Mouse (Mus musculus) leukemia stem cell, adult 10-12 weeks (primary cell): ENCODE data around the gene Cfap97d2. TPM values are rescaled to one million over a fixed set of nuclear protein-coding genes. Genes with fewer than 3 reads are reported as not detected.

ENCODE experiments used
- polyA plus RNA-seq: library from polyadenylated mRNA; stranded (reverse); fragments of >175 nt; gene quantifications from 2 replicates; pipeline ENCODE4 v1.2.3, GENCODE M21; 2012; ENCODE audit warnings: low replicate concordance

The Cfap97d2 gene
- polyA plus RNA-seq: not detected in 2 replicates

DNA sequence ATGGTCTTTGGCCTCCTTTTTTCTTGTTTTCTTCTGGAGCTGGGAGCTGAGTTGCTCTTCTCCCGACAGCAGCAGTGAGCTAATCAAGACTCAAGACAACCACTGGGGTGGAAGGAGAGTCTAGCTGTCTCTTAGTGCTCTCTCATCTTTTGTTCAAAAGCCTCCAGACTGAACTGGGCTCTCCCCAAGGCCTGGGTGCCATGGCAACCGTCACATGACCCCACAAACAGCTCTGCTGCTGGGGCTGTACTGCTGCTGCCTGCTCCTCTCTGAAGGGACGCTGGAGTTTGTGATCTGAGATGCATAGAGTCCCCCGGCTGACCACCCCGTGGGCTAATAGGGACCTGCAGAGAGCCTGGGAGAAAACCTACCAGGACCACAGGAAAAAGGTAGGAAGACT is at the start of gene Cfap97d2:
Gene Cfap97d2, plus strand, starts transcription at position 222 of the 400 bp plus-strand sequence.

DNA sequence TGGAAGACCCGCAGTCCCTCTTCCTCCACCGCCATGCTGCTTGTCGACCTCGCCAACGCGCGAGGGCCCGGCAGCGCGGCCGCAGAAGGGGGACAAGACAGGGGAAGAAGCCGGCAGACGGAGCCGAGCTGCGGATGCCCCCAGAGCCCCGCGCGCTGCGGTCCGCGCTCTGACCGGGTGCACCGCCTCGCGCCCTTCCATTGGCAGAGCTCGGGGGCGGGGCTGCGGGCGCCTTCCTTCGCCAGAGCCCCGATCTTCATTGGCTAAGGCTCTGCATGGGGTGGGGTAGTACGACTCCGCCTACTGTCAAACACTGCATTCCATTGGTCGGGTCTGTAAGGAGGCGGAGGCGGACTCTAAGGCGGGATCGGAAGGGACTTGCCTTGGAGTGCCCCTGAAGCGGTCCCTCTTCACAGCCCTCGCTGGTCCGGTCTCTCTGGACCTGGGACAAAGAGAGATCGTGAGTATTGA is 28.2 kb upstream of the Cfap97d2 start, which contains the start of gene Rasa3:
Gene Rasa3, minus strand, starts transcription at position 191 of the 471 bp plus-strand sequence.

DNA sequence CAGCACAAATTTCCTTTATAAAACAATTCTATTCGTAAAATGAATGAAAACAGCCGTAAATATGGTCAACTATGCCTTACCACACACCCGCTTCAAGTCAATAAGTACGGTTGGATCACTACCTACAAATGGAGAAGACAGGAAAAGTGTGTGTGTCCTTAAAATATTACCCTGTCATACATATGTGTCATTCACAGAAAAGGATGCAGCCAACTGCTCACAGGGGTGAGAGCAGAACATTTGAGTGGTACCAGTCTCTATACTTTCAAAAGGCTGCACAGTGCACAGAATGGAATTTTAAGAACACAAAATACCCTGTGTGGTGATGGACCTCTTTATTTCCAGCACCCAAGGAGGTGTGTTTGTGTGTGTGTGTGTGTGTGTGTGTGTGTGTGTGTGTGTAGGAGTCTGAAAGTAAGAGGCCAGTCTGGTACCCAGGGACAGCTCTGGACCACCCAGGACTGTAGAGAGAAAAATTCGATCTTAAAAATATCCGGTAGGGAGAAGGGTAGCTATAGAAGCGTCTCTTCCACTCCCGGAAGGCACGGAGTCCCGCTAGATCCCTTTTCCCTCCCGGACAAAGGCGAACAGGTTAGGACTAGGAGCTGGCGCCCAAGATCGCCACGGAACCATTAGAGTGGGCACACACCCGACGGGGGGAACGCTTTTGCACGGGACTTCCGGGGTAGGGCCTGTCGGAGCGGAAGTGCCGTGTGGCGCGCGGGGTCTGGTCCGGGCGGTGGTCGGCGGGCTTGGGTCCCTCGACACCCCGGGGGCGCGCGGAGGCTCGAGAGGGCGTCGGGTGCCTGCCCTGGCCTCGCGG is 51.5 kb downstream of the Cfap97d2 start, which contains the start of gene Cdc16:
Gene Cdc16, plus strand, starts transcription at position 695 of the 823 bp plus-strand sequence.

DNA sequence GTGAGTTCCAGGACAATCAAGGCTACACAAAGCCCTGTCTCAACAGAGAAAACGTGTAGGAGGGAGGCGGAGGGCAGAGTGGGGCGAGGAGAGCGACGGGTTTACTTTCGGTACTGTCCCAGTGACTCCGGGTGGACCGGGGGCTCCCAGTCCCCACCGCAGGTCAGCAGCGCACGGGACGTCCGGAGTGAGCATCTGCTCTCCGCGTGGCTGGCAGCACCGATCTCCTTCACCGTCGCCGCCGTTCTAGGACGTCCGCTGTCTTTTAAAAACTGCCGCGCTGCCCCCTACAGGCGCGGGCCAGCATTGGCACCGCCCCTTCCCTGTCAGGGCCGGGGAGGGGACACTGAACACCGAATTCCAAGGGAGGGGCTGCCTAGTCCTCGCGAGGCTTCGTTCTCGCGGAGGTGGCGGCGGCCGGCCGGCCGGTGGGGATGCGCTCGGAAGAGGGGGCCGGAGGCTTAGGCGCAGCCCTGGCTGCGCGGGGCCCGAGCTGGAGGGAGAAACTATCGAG is 79.6 kb downstream of the Cfap97d2 start, which contains the start of gene Upf3a:
Gene Upf3a, plus strand, starts transcription at position 366 of the 514 bp plus-strand sequence.

Other genes starting within 250 kb of the Cfap97d2 start
- 2.5 and 2.6 TPM in 2 replicates for gene Gas6, start 211.4 kb upstream of the Cfap97d2 start, polyA plus RNA-seq
- 0.14 and 0.50 TPM in 2 replicates for gene 1700029H14Rik, start 143.4 kb upstream of the Cfap97d2 start, polyA plus RNA-seq
- gene Rasa3, start 28.3 kb upstream of the Cfap97d2 start, polyA plus RNA-seq: 17.3 and 20.8 TPM in 2 replicates
- 14.0 and 18.1 TPM in 2 replicates for gene Cdc16, start 51.8 kb downstream of the Cfap97d2 start, polyA plus RNA-seq
- 13.8 and 16.1 TPM in 2 replicates for gene Upf3a, start 79.7 kb downstream of the Cfap97d2 start, polyA plus RNA-seq
- not detected in 2 replicates for gene AF366264, start 132.5 kb downstream of the Cfap97d2 start, polyA plus RNA-seq
- gene Champ1, start 163.8 kb downstream of the Cfap97d2 start, polyA plus RNA-seq: 7.4 and 22.4 TPM in 2 replicates
- 1.9 and 4.7 TPM in 2 replicates for gene Coprs, start 184.4 kb downstream of the Cfap97d2 start, polyA plus RNA-seq